31 mouse cellular contexts compared by ENCODE assay signal in the genomic region with DNA sequence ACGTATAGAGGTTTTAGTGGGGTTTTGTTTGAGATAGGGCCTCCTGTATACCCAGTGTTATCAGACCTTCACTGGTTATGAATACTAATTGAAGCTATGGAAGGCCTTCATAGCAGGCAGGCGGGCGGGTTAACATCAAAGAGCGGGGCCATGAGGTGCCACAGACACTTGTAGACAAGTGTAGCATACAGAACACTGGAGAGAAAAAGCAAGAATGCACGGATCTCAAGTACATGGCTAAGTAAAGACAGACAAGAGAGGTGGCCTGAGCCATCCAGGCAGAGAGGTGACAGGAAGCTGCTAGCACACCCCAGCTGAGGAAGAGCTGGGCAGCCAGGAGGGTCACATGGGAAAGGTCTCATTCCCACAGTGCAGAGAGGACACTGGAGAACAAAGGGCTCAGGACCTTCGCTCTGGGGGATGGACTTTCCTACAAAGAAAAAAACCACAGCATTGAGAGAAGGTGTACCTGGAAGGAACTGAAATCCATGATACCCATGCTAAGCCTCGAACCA. TPM values are rescaled to one million over a fixed set of nuclear protein-coding genes. Genes with fewer than 3 reads are reported as not detected.
DNase-seq lines count a peak whose midpoint lies in the region; ATAC-seq and TF ChIP-seq lines count a peak whose summit lies in the region.
"Had no signal": no experiment of that assay in that cellular context is flagged by ENCODE, and none has a peak within 500 bp of the region (broad histone marks: within the 10 kb centered on the region; RNA-seq: fewer than 3 reads in every experiment).

No protein-coding gene starts in this region.

- peak overlapping the region; percentile 68 for H3K27ac ChIP-seq in heart, embryonic 10.5 days
- 0 out of 2 replicates have a peak overlapping the region, but pooled peaks have one; percentile 2 for H3K27ac ChIP-seq in intestine, embryonic 15.5 days
- no peak overlapping the region for H3K27ac ChIP-seq in intestine, postnatal 0 days (ENCODE audit: low read depth, low read length)
- H3K27ac ChIP-seq in MEL (ENCODE audit: control insufficient read depth, low read depth, low read length), result no peak overlapping the region
- H3K27ac ChIP-seq in heart, embryonic 16.5 days (ENCODE audit: low read length), result peak overlapping the region; percentile 92
- H3K27ac ChIP-seq: limb, embryonic 12.5 days; liver, embryonic 14.5 days; lung, embryonic 15.5 days; macrophage; midbrain, embryonic 12.5 days; stomach, postnatal 0 days had no signal

- peaks cover 16% of the 10 kb centered on the region for H3K79me2 ChIP-seq in MEL (ENCODE audit: control insufficient read depth, insufficient read depth, low read length, poor library complexity)

- TF ChIP-seq POLR2A in MEL (IDR thresholded peaks at IDR 0.05; ENCODE audit: control insufficient read depth in 1 of 2, insufficient read depth in 1 of 2, low read depth in 1 of 2, low read length in 2 of 2, poor library complexity in 1 of 2), result no peak

- H3K4me2 ChIP-seq in intestine, embryonic 15.5 days (replicated peaks), result no peak overlapping the region
- no peak overlapping the region for H3K4me2 ChIP-seq in intestine, postnatal 0 days (replicated peaks; ENCODE audit: low read depth)
- no peak overlapping the region for H3K4me2 ChIP-seq in heart, embryonic 16.5 days (ENCODE audit: low read depth, low read length)
- H3K4me2 ChIP-seq: kidney, embryonic 15.5 days; limb, embryonic 12.5 days; lung, embryonic 15.5 days; midbrain, embryonic 12.5 days had no signal

- DNase-seq in heart, embryonic 10.5 days (ENCODE audit: low spot score), result no peak
- no peak for DNase-seq in heart, postnatal 4 days
- peak; percentile 47 for DNase-seq in MEL (ENCODE audit: low read depth, low spot score)
- DNase-seq in yolk sac, embryonic 10.5 days (ENCODE audit: low spot score), result no peak
- DNase-seq: cerebellum, adult 11-12 months; cerebellum, postnatal 10 days; kidney, adult 11 months; layer of hippocampus, postnatal 36 days; thymus, adult 2 months had no signal

- peaks cover 77% of the 10 kb centered on the region for H3K4me1 ChIP-seq in heart, embryonic 10.5 days
- H3K4me1 ChIP-seq in intestine, embryonic 15.5 days (replicated peaks), result peaks cover 42% of the 10 kb centered on the region
- peaks cover 14% of the 10 kb centered on the region; the same call in 1 of the 2 replicates for H3K4me1 ChIP-seq in intestine, postnatal 0 days (replicated peaks; ENCODE audit: control insufficient read depth, insufficient read depth, low read length)
- H3K4me1 ChIP-seq in MEL (ENCODE audit: control insufficient read depth in 1 of 2, insufficient read depth in 2 of 2, low read length in 2 of 2), result peaks cover 13 to 34% of the 10 kb centered on the region in 2 experiments
- H3K4me1 ChIP-seq in heart, embryonic 16.5 days (ENCODE audit: control insufficient read depth, insufficient read depth, low read length), result peaks cover 70% of the 10 kb centered on the region

- no peaks in the 10 kb centered on the region for H3K27me3 ChIP-seq in heart, embryonic 10.5 days (ENCODE audit: insufficient read depth, poor library complexity, severe bottlenecking)
- H3K27me3 ChIP-seq in intestine, embryonic 15.5 days (replicated peaks), result no peaks in the 10 kb centered on the region
- no peaks in the 10 kb centered on the region for H3K27me3 ChIP-seq in intestine, postnatal 0 days (replicated peaks; ENCODE audit: control insufficient read depth, insufficient read depth, low read length)
- H3K27me3 ChIP-seq in MEL (ENCODE audit: control insufficient read depth in 1 of 2, insufficient read depth in 2 of 2, low read length in 2 of 2), result no peaks in the 10 kb centered on the region
- H3K27me3 ChIP-seq in heart, embryonic 16.5 days (ENCODE audit: control insufficient read depth, insufficient read depth, low read length), result no peaks in the 10 kb centered on the region
- H3K27me3 ChIP-seq: kidney, embryonic 15.5 days; limb, embryonic 12.5 days; lung, embryonic 15.5 days; midbrain, embryonic 12.5 days; Patski had no signal

- H3K9ac ChIP-seq in intestine, embryonic 15.5 days, result no peak overlapping the region
- no peak overlapping the region for H3K9ac ChIP-seq in intestine, postnatal 0 days (ENCODE audit: low read depth, low read length)
- no peak overlapping the region for H3K9ac ChIP-seq in MEL (ENCODE audit: control insufficient read depth, low read depth, low read length, poor library complexity, severe bottlenecking)
- peak overlapping the region; percentile 50; the same call in 1 of the 2 replicates for H3K9ac ChIP-seq in heart, embryonic 16.5 days (ENCODE audit: low read length)
- H3K9ac ChIP-seq: kidney, embryonic 15.5 days; limb, embryonic 12.5 days; liver, embryonic 14.5 days; lung, embryonic 15.5 days; midbrain, embryonic 12.5 days had no signal

- no peak for TF ChIP-seq RAD21 in MEL (IDR thresholded peaks at IDR 0.05; ENCODE audit: low read depth, low read length)

- ATAC-seq in intestine, embryonic 15.5 days, result no peak
- no peak for ATAC-seq in intestine, postnatal 0 days
- no peak for ATAC-seq in heart, embryonic 16.5 days (replicated peaks; ENCODE audit: extremely low read depth, insufficient read depth, low FRiP score)
- ATAC-seq: forebrain, embryonic 16.5 days; hindbrain, postnatal 0 days; Patski had no signal

- no peak for TF ChIP-seq CTCF in intestine, postnatal 0 days (IDR thresholded peaks at IDR 0.05; ENCODE audit: low read depth)
- TF ChIP-seq CTCF in MEL (IDR thresholded peaks at IDR 0.05 in 2 of 3, conservative IDR thresholded peaks at IDR 0.05 in 1 of 3; ENCODE audit: control insufficient read depth in 1 of 3, insufficient read depth in 1 of 3, low read depth in 2 of 3, low read length in 3 of 3, poor library complexity in 1 of 3, severe bottlenecking in 1 of 3), result no peak

- TF ChIP-seq EP300 in MEL (IDR thresholded peaks at IDR 0.05; ENCODE audit: low read depth in 1 of 2, low read length in 2 of 2), result no peak

- H3K4me3 ChIP-seq in heart, embryonic 10.5 days, result 0 out of 2 replicates have a peak overlapping the region, but pooled peaks have one; percentile 18
- no peak overlapping the region for H3K4me3 ChIP-seq in intestine, embryonic 15.5 days (replicated peaks)
- no peak overlapping the region for H3K4me3 ChIP-seq in intestine, postnatal 0 days (ENCODE audit: low read depth, low read length)
- no peak overlapping the region for H3K4me3 ChIP-seq in MEL (ENCODE audit: control insufficient read depth in 1 of 2, insufficient read depth in 1 of 2, low read depth in 2 of 2, low read length in 2 of 2)
- H3K4me3 ChIP-seq in heart, embryonic 16.5 days (ENCODE audit: low read length), result no peak overlapping the region
- H3K4me3 ChIP-seq: forebrain, embryonic 10.5 days; kidney, embryonic 15.5 days; limb, embryonic 12.5 days; lung, embryonic 15.5 days; midbrain, embryonic 12.5 days had no signal

- H3K9me3 ChIP-seq in heart, embryonic 10.5 days, result no peaks in the 10 kb centered on the region
- H3K9me3 ChIP-seq in intestine, embryonic 15.5 days, result no peaks in the 10 kb centered on the region
- H3K9me3 ChIP-seq in intestine, postnatal 0 days (ENCODE audit: control insufficient read depth), result no peaks in the 10 kb centered on the region
- H3K9me3 ChIP-seq in MEL (replicated peaks; ENCODE audit: insufficient read depth, low read length), result no peaks in the 10 kb centered on the region
- no peaks in the 10 kb centered on the region for H3K9me3 ChIP-seq in heart, embryonic 16.5 days (replicated peaks; ENCODE audit: control insufficient read depth, low read length)
- H3K9me3 ChIP-seq: forebrain, embryonic 10.5 days; kidney, embryonic 15.5 days; limb, embryonic 12.5 days; lung, embryonic 15.5 days; midbrain, embryonic 12.5 days had no signal

- peaks cover 17% of the 10 kb centered on the region for H3K36me3 ChIP-seq in heart, embryonic 10.5 days
- H3K36me3 ChIP-seq in intestine, embryonic 15.5 days, result peaks cover 4% of the 10 kb centered on the region; the same call in 1 of the 2 replicates
- H3K36me3 ChIP-seq in intestine, postnatal 0 days (ENCODE audit: control insufficient read depth, insufficient read depth), result peaks cover 17% of the 10 kb centered on the region
- peaks cover 0 to 27% of the 10 kb centered on the region in 2 experiments; a peak in 2 of 4 replicates for H3K36me3 ChIP-seq in MEL (ENCODE audit: control insufficient read depth in 1 of 2, insufficient read depth in 2 of 2, low read length in 2 of 2)
- H3K36me3 ChIP-seq in heart, embryonic 16.5 days (ENCODE audit: control insufficient read depth, insufficient read depth), result peaks cover 5% of the 10 kb centered on the region

- 59% methylated on average over 7 of the region's 7 CpGs for whole genome bisulfite sequencing in heart, embryonic 10.5 days
- WGBS in intestine, embryonic 15.5 days, result 67% methylated on average over 7 of the region's 7 CpGs
- WGBS in intestine, postnatal 0 days, result 55% methylated on average over 7 of the region's 7 CpGs
- 48% methylated on average over 7 of the region's 7 CpGs for WGBS in heart, embryonic 16.5 days

TF ChIP-seq in MEL, 35 proteins besides CTCF, POLR2A, EP300 and RAD21 (continues in another document):
- no peak for TF ChIP-seq CHD1 (IDR thresholded peaks at IDR 0.05; ENCODE audit: low read depth, low read length)
- TF ChIP-seq CHD2 (IDR thresholded peaks at IDR 0.05; ENCODE audit: low read length), result no peak
- no peak for TF ChIP-seq MAX (IDR thresholded peaks at IDR 0.05; ENCODE audit: low read length)
- no peak for TF ChIP-seq ELF1 (IDR thresholded peaks at IDR 0.05; ENCODE audit: low read depth, low read length)
- no peak for TF ChIP-seq ZKSCAN1 (IDR thresholded peaks at IDR 0.05; ENCODE audit: low read depth, low read length)
- TF ChIP-seq GATA1 (IDR thresholded peaks at IDR 0.05; ENCODE audit: low read depth, low read length), result no peak

RNA-seq across cellular contexts. Expression of a gene that starts 35.8 kb away (rescaled TPM):
- polyA plus RNA-seq in heart, embryonic 10.5 days (2016; fragmentation: Nextera tagmentation; extraction: Ambion mirVana), result 59.2 and 60.3 TPM in 2 replicates
- 100 to 1,000 TPM; 206 to 226 TPM for total RNA-seq in heart, postnatal 4 days (2021)
- 42.6 and 44.5 TPM in 2 replicates for polyA plus RNA-seq in intestine, embryonic 15.5 days (2015; fragmentation: Nextera tagmentation; extraction: Ambion mirVana)
- polyA plus RNA-seq in intestine, postnatal 0 days (2015; fragmentation: Nextera tagmentation; extraction: Ambion mirVana), result 34.9 and 35.9 TPM in 2 replicates
- 51.7 and 53.2 TPM in 2 replicates for total RNA-seq in MEL (2012; rRNA removed)
- polyA plus RNA-seq in MEL (2012; ENCODE audit: insufficient read depth in 1 of 2, insufficient read length in 2 of 2, low read depth in 1 of 2, low replicate concordance in 2 of 2, missing spikeins in 1 of 2), result 10 to 100 TPM in 1 of 2 experiments, not detected in 1; 85.4 TPM
- polyA plus RNA-seq in heart, embryonic 16.5 days (2015; fragmentation: Nextera tagmentation; extraction: Ambion mirVana), result 61.4 and 66.8 TPM in 2 replicates

RNA-seq across cellular contexts. Expression of a gene that starts 42.2 kb away (rescaled TPM):
- not detected in 2 replicates for polyA plus RNA-seq in heart, embryonic 10.5 days (2016; fragmentation: Nextera tagmentation; extraction: Ambion mirVana)
- total RNA-seq in heart, postnatal 4 days (2021), result not detected
- not detected in 2 replicates for polyA plus RNA-seq in intestine, embryonic 15.5 days (2015; fragmentation: Nextera tagmentation; extraction: Ambion mirVana)
- polyA plus RNA-seq in intestine, postnatal 0 days (2015; fragmentation: Nextera tagmentation; extraction: Ambion mirVana), result not detected in 2 replicates
- not detected in 2 replicates for total RNA-seq in MEL (2012; rRNA removed)
- not detected for polyA plus RNA-seq in MEL (2012; ENCODE audit: insufficient read depth in 1 of 2, insufficient read length in 2 of 2, low read depth in 1 of 2, low replicate concordance in 2 of 2, missing spikeins in 1 of 2)
- polyA plus RNA-seq in heart, embryonic 16.5 days (2015; fragmentation: Nextera tagmentation; extraction: Ambion mirVana), result 0.11 and 0.14 TPM in 2 replicates
- total RNA-seq: adrenal gland, adult 18-20 months; gastrocnemius, postnatal 25 days; hindbrain, postnatal 0 days; layer of hippocampus, adult 8-10 months; layer of hippocampus, postnatal 36 days; left cerebral cortex, postnatal 14 days; monocyte, adult 5-6 weeks had no signal
- polyA plus RNA-seq: cortical plate, adult 2 months; embryonic facial prominence, embryonic 11.5 days; forebrain, embryonic 10.5 days; hindbrain, postnatal 0 days; kidney, embryonic 15.5 days; midbrain, embryonic 12.5 days; neural tube, embryonic 11.5 days; stomach, postnatal 0 days had no signal

Comparison
In these comparisons a context has a peak if more than half of its experiments do, and no peak if none do; other contexts are left out.
1. H3K27ac ChIP-seq: peak in heart, embryonic 10.5 days (single experiment), intestine, embryonic 15.5 days (single experiment) and heart, embryonic 16.5 days (single experiment); none in intestine, postnatal 0 days (single experiment) and MEL (single experiment).